Mouse (Mus musculus) midbrain, embryonic 12.5 days (tissue): ENCODE data around the gene Pianp. TPM values are rescaled to one million over a fixed set of nuclear protein-coding genes. Genes with fewer than 3 reads are reported as not detected.

Experiments
- ATAC-seq: fragments of 200-750 bp; cut with Nextera tagmentation; 2 replicates; pipeline ENCODE4 v1.8.0; 2017; ENCODE audit warnings: low read depth, moderate TSS enrichment, moderate library complexity; ENCODE audit not compliant: low FRiP score
- H3K27ac ChIP-seq: fragments of 300-500 bp; sonication (generic); replicated peaks from 2 replicates; pipeline ENCODE4 v1.5.1; 2016; ENCODE audit warnings: mild to moderate bottlenecking
- H3K27me3 ChIP-seq: fragments of 300-500 bp; sonication (generic); 2 replicates; pipeline ENCODE4 v1.6.1; 2016; ENCODE audit warnings: mild to moderate bottlenecking
- H3K36me3 ChIP-seq: fragments of 300-500 bp; sonication (generic); 2 replicates; pipeline ENCODE4 v1.6.1; 2016
- H3K4me1 ChIP-seq: fragments of 300-500 bp; sonication (generic); 2 replicates; pipeline ENCODE4 v1.6.1; 2016
- H3K4me2 ChIP-seq: fragments of 300-500 bp; sonication (generic); replicated peaks from 2 replicates; pipeline ENCODE4 v1.6.1; 2016; ENCODE audit warnings: mild to moderate bottlenecking, moderate library complexity
- H3K4me3 ChIP-seq: fragments of 300-500 bp; sonication (generic); 2 replicates; pipeline ENCODE4 v1.5.1; 2016; ENCODE audit warnings: mild to moderate bottlenecking
- H3K9ac ChIP-seq: fragments of 300-500 bp; sonication (generic); replicated peaks from 2 replicates; pipeline ENCODE4 v1.6.1; 2016; ENCODE audit warnings: mild to moderate bottlenecking, moderate library complexity
- H3K9me3 ChIP-seq: fragments of 300-500 bp; sonication (generic); 2 replicates; pipeline ENCODE4 v1.6.1; 2016; ENCODE audit warnings: mild to moderate bottlenecking
- WGBS: fragments of 180-500 bp; shearing (Covaris S2); methylation state at CpG from one replicate; pipeline ENCODE4 v1.1.7; 2016; 5-methylcytosine and 5-hydroxymethylcytosine counted together
- polyA plus RNA-seq: library from polyadenylated mRNA; unstranded; fragments of >200 nt; fragmentation: Nextera tagmentation; extraction: Ambion mirVana; gene quantifications from 2 replicates; pipeline ENCODE4 v1.2.1, GENCODE M21; 2016

The Pianp gene
- polyA plus RNA-seq, 1 experiment from 2014 or later: 6.7 TPM

- H3K36me3 ChIP-seq: peaks cover 85% of the 10 kb centered on the region
- no peak overlapping the region for H3K27ac ChIP-seq
- WGBS: 71% methylated on average over 5 of the region's 5 CpGs
These were observed 54.7 kb downstream of the Pianp start for GRCm38 (mm10) chr6:125051237-125051636.

More at GRCm38 (mm10) chr6:125051237-125051636, 54.7 kb downstream of the Pianp start:
- no peaks in the 10 kb centered on the region for H3K9me3 ChIP-seq
- H3K4me1 ChIP-seq: no peaks in the 10 kb centered on the region
- H3K9ac ChIP-seq: no peak overlapping the region
- no peak for ATAC-seq
- H3K4me3 ChIP-seq: no peak overlapping the region
- H3K4me2 ChIP-seq: no peak overlapping the region
- no peaks in the 10 kb centered on the region for H3K27me3 ChIP-seq

Other genes with a start within 250 kb of the Pianp start
- not detected in 2 replicates for gene Gm45234, start 240.7 kb upstream of the Pianp start, polyA plus RNA-seq
- 15.6 and 18.0 TPM in 2 replicates for gene Atn1, start 240.2 kb upstream of the Pianp start, polyA plus RNA-seq
- gene Eno2, start 227.0 kb upstream of the Pianp start, polyA plus RNA-seq: 9.0 and 9.4 TPM in 2 replicates
- gene Lrrc23, start 217.0 kb upstream of the Pianp start, polyA plus RNA-seq: 2.3 and 4.6 TPM in 2 replicates
- 8.1 and 8.6 TPM in 2 replicates for gene Spsb2, start 188.0 kb upstream of the Pianp start, polyA plus RNA-seq
- 423 and 428 TPM in 2 replicates for gene Tpi1, start 182.4 kb upstream of the Pianp start, polyA plus RNA-seq
- gene Usp5, start 167.2 kb upstream of the Pianp start, polyA plus RNA-seq: 213 and 214 TPM in 2 replicates
- 168 and 169 TPM in 2 replicates for gene Cdca3, start 167.1 kb upstream of the Pianp start, polyA plus RNA-seq
- gene Gnb3, start 156.4 kb upstream of the Pianp start, polyA plus RNA-seq: 5.5 TPM in 2 replicates
- 21.4 and 25.6 TPM in 2 replicates for gene P3h3, start 138.9 kb upstream of the Pianp start, polyA plus RNA-seq
- gene Gpr162, start 132.7 kb upstream of the Pianp start, polyA plus RNA-seq: 11.8 and 11.9 TPM in 2 replicates
- 0.20 TPM in 1 of 2 replicates, not detected in the other for gene Cd4, start 108.5 kb upstream of the Pianp start, polyA plus RNA-seq
- gene Lag3, start 85.0 kb upstream of the Pianp start, polyA plus RNA-seq: 1.9 and 3.1 TPM in 2 replicates
- 525 and 672 TPM in 2 replicates for gene Ptms, start 76.6 kb upstream of the Pianp start, polyA plus RNA-seq
- gene Mlf2, start 65.3 kb upstream of the Pianp start, polyA plus RNA-seq: 452 and 459 TPM in 2 replicates
- 100 and 105 TPM in 2 replicates for gene Cops7a, start 31.2 kb upstream of the Pianp start, polyA plus RNA-seq
- 18.0 and 20.6 TPM in 2 replicates for gene Zfp384, start 12.5 kb downstream of the Pianp start, polyA plus RNA-seq
- gene Ing4, start 43.1 kb downstream of the Pianp start, polyA plus RNA-seq: 163 and 171 TPM in 2 replicates
- 18.0 and 18.9 TPM in 2 replicates for gene Acrbp, start 53.0 kb downstream of the Pianp start, polyA plus RNA-seq
- 0.16 and 0.26 TPM in 2 replicates for gene Lpar5, start 71.2 kb downstream of the Pianp start, polyA plus RNA-seq
- gene Chd4, start 99.3 kb downstream of the Pianp start, polyA plus RNA-seq: 127 and 132 TPM in 2 replicates
- 54.1 and 56.4 TPM in 2 replicates for gene Nop2, start 135.2 kb downstream of the Pianp start, polyA plus RNA-seq
- 18.7 and 18.8 TPM in 2 replicates for gene Iffo1, start 148.5 kb downstream of the Pianp start, polyA plus RNA-seq
- gene Gapdh, start 169.8 kb downstream of the Pianp start, polyA plus RNA-seq: 1,933 and 1,972 TPM in 2 replicates
- gene Ncapd2, start 195.0 kb downstream of the Pianp start, polyA plus RNA-seq: 183 and 192 TPM in 2 replicates
- gene Mrpl51, start 195.1 kb downstream of the Pianp start, polyA plus RNA-seq: 165 and 172 TPM in 2 replicates
- gene Vamp1, start 218.9 kb downstream of the Pianp start, polyA plus RNA-seq: 4.7 and 5.3 TPM in 2 replicates
- 1.9 and 2.5 TPM in 2 replicates for gene Tapbpl, start 235.2 kb downstream of the Pianp start, polyA plus RNA-seq
- gene Cd27, start 240.3 kb downstream of the Pianp start, polyA plus RNA-seq: 1.3 and 2.5 TPM in 2 replicates